Mouse (Mus musculus): ENCODE data around the gene Acp6. TPM values are rescaled to one million over a fixed set of nuclear protein-coding genes. Genes with fewer than 3 reads are reported as not detected.
A peak's percentile ranks its signal among the peaks of the same experiment; 100 is the strongest.

Acp6 gene
- polyA plus RNA-seq, 1 experiment from 2014 or later: 60.3 TPM

DNA sequence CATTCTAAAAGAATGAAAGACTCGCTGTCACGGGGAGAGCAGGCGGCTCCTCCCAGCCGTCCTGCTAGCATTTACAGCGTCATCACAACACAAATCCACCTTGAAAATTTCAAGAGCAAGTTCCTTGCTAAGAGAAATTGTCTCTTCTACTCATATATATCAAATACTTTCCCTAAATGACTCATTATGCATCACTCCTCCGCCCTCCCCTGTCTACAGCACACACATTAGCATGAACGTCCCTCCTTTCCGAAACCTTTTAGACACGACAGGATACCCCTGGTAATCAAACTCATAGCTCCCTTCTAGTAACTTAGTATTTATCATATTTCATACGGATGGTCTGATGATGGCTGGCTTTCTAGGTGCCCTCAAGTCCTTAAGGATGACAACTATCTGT is 55.3 kb downstream of the Acp6 start:
- Histone ChIP-seq H3K27me3 (ENCODE audit: insufficient read depth, low read length) (no peaks in the 10 kb centered on the region), H3K9ac (replicated peaks; ENCODE audit: low read length) (no peak overlapping the region), H3K36me3 (ENCODE audit: insufficient read depth, low read length) (peaks cover 76% of the 10 kb centered on the region), H3K4me1 (ENCODE audit: insufficient read depth, low read length) (no peaks in the 10 kb centered on the region), H3K4me2 (replicated peaks; ENCODE audit: low read depth, low read length) (no peak overlapping the region), H3K27ac (ENCODE audit: low read length) (no peak overlapping the region), H3K4me3 (ENCODE audit: low read length) (no peak overlapping the region), H3K9me3 (ENCODE audit: low read length) (no peaks in the 10 kb centered on the region)
- 89% methylated on average over 10 of the region's 10 CpGs for WGBS
- ATAC-seq (ENCODE audit: low FRiP score, low TSS enrichment): no peak

DNA sequence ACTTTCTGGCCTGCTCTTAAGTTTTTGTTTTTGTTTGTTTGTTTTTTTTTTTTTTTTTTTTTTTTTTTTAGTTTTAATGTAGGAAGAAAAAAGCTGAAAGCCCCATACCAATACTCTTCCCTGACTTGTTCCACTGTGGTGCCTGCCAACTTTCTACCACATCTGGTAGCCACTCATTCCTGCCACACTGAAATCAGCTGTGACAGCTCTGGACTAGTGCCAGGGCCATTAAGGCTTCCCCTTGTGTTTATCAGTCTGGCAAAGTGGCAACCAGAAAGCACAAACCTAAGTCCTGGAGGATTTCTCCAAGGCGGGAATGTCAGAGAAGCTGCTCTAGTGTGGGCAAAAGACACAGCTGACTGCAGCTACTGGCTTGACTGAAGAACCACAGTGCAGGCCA is 55.9 kb downstream of the Acp6 start:
- Histone ChIP-seq H3K9me3 (ENCODE audit: low read length) (no peaks in the 10 kb centered on the region), H3K36me3 (ENCODE audit: insufficient read depth, low read length) (peaks cover 76% of the 10 kb centered on the region), H3K4me1 (ENCODE audit: insufficient read depth, low read length) (no peaks in the 10 kb centered on the region), H3K27ac (ENCODE audit: low read length) (no peak overlapping the region), H3K4me2 (replicated peaks; ENCODE audit: low read depth, low read length) (no peak overlapping the region), H3K4me3 (ENCODE audit: low read length) (no peak overlapping the region), H3K27me3 (ENCODE audit: insufficient read depth, low read length) (no peaks in the 10 kb centered on the region), H3K9ac (replicated peaks; ENCODE audit: low read length) (no peak overlapping the region)
- no peak for ATAC-seq (ENCODE audit: low FRiP score, low TSS enrichment)
- whole genome bisulfite sequencing: 75% methylated on average over 1 of the region's 1 CpGs

- H3K9me3 ChIP-seq (ENCODE audit: low read length): no peaks in the 10 kb centered on the region
- no peaks in the 10 kb centered on the region for H3K27me3 ChIP-seq (ENCODE audit: insufficient read depth, low read length)
- 31% methylated on average over 3 of the region's 3 CpGs for WGBS
- no peaks in the 10 kb centered on the region for H3K4me1 ChIP-seq (ENCODE audit: insufficient read depth, low read length)
- H3K27ac ChIP-seq (ENCODE audit: low read length): no peak overlapping the region
- H3K9ac ChIP-seq (replicated peaks; ENCODE audit: low read length): no peak overlapping the region
- H3K4me2 ChIP-seq (replicated peaks; ENCODE audit: low read depth, low read length): no peak overlapping the region
- H3K36me3 ChIP-seq (ENCODE audit: insufficient read depth, low read length): peaks cover 74% of the 10 kb centered on the region
- no peak for ATAC-seq (ENCODE audit: low FRiP score, low TSS enrichment)
- H3K4me3 ChIP-seq (ENCODE audit: low read length): no peak overlapping the region
Measured at GRCm38 (mm10) chr3:97215526-97215925, 56.9 kb downstream of the Acp6 start.

DNA sequence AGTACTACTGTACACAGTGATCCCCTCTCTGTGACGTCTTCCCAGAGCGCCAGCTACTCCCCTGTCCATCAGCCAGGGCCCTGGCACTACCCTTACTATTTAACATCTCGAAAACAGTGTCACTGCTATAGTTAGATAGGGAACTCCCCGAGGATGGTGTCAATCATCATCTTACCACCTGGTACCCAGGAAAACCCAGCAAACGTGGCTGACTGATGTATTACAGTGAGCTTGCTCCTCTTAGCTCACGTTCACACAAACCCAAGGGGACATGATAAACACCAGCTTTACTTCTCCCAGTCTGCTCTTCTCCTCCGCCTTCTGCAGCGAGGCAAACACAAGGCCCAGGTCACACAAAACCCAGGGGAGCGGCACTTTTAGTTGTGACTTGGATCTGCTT is 64.7 kb downstream of the Acp6 start:
- no peak overlapping the region for H3K4me2 ChIP-seq (replicated peaks; ENCODE audit: low read depth, low read length)
- no peak overlapping the region for H3K4me3 ChIP-seq (ENCODE audit: low read length)
- WGBS: 83% methylated on average over 9 of the region's 9 CpGs
- ATAC-seq (ENCODE audit: low FRiP score, low TSS enrichment): no peak
- peaks cover 33% of the 10 kb centered on the region for H3K36me3 ChIP-seq (ENCODE audit: insufficient read depth, low read length)
- peaks cover 16% of the 10 kb centered on the region for H3K4me1 ChIP-seq (ENCODE audit: insufficient read depth, low read length)
- H3K9me3 ChIP-seq (ENCODE audit: low read length): no peaks in the 10 kb centered on the region
- H3K27ac ChIP-seq (ENCODE audit: low read length): no peak overlapping the region
- no peak overlapping the region for H3K9ac ChIP-seq (replicated peaks; ENCODE audit: low read length)
- no peaks in the 10 kb centered on the region for H3K27me3 ChIP-seq (ENCODE audit: insufficient read depth, low read length)

DNA sequence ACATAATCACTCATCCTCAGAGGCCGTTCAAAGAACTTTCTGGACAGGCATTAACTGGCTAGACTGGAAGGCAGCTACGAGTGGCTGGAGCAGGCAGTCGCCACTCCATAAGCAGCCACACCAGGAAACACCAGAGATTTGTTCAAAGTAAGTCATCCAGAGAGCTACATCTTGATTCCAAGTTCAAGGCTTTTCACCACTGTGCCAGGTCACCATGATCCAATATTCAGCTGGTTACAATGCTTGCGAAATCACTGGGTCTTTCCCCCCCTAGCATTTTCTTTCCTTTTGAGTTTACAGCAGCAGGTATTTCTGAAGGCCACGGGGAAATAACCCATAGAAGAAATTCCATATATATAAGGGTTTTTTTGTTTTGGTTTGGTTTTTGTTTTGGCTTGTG is 66.7 kb downstream of the Acp6 start:
- Histone ChIP-seq H3K9ac (replicated peaks; ENCODE audit: low read length) (no peak overlapping the region), H3K4me1 (ENCODE audit: insufficient read depth, low read length) (peaks cover 23% of the 10 kb centered on the region), H3K27ac (ENCODE audit: low read length) (no peak overlapping the region), H3K4me2 (replicated peaks; ENCODE audit: low read depth, low read length) (no peak overlapping the region), H3K4me3 (ENCODE audit: low read length) (no peak overlapping the region), H3K27me3 (ENCODE audit: insufficient read depth, low read length) (no peaks in the 10 kb centered on the region), H3K36me3 (ENCODE audit: insufficient read depth, low read length) (peaks cover 23% of the 10 kb centered on the region), H3K9me3 (ENCODE audit: low read length) (no peaks in the 10 kb centered on the region)
- 73% methylated on average over 5 of the region's 5 CpGs for WGBS
- no peak for ATAC-seq (ENCODE audit: low FRiP score, low TSS enrichment)

DNA sequence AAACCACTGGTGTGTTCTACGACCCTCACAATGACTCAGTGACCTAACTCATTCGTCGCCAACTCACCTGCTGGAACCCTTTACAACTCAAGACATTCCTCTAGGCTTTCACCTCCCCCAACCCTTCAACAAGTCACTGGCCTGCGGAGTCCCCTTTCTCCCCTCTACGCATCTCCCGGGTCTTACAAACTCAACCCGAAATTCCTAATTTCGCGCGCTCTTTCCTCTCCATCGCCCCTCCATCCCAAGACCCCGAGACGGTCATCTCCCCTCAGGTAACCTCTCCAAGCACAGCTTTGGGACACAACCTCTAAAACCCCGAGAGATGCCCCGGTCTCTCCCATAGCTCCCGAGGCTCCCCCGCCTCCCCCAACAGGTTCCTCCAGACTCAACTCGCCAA is 68.1 kb downstream of the Acp6 start:
- Histone ChIP-seq H3K4me1 (ENCODE audit: insufficient read depth, low read length) (peaks cover 23% of the 10 kb centered on the region), H3K4me2 (replicated peaks; ENCODE audit: low read depth, low read length) (peak overlapping the region; percentile 73), H3K27me3 (ENCODE audit: insufficient read depth, low read length) (no peaks in the 10 kb centered on the region), H3K36me3 (ENCODE audit: insufficient read depth, low read length) (peaks cover 13% of the 10 kb centered on the region), H3K9ac (replicated peaks; ENCODE audit: low read length) (peak overlapping the region; percentile 93), H3K4me3 (ENCODE audit: low read length) (peak overlapping the region; percentile 79), H3K9me3 (ENCODE audit: low read length) (no peaks in the 10 kb centered on the region), H3K27ac (ENCODE audit: low read length) (peak overlapping the region; percentile 85)
- peak; percentile 32 for ATAC-seq (ENCODE audit: low FRiP score, low TSS enrichment)
- under 1% methylated on average over 17 of the region's 18 CpGs for WGBS

Other genes starting within 250 kb of the Acp6 start
- gene Gja8, start 232.8 kb upstream of the Acp6 start, polyA plus RNA-seq (2015; fragmentation: Nextera tagmentation; extraction: Ambion mirVana): 0.14 and 0.17 TPM in 2 replicates
- gene Bcl9, start 139.1 kb downstream of the Acp6 start, polyA plus RNA-seq (2015; fragmentation: Nextera tagmentation; extraction: Ambion mirVana): 60.8 and 68.7 TPM in 2 replicates

Measured in kidney, embryonic 16.5 days (tissue).